Mouse (Mus musculus): Measurements from ENCODE around the gene Brms1.
A peak's percentile ranks its signal among the peaks of the same experiment; 100 is the strongest.

Gene Brms1

GRCm38 (mm10) chr19:5087884-5088728 is 47.0 kb downstream of the Brms1 start, which contains the start of gene Yif1a:
TSS of gene Yif1a (plus strand) at chr19:5088538.
- peak; percentile 90 to 96 for DNase-seq (ENCODE audit: low spot score in 2 of 2)

- DNase-seq (ENCODE audit: low spot score in 2 of 2): no peak
Observed at GRCm38 (mm10) chr19:5089324-5089723, 48.2 kb downstream of the Brms1 start.

- DNase-seq (ENCODE audit: low spot score in 2 of 2): no peak
Observed at GRCm38 (mm10) chr19:5092083-5092482, 50.9 kb downstream of the Brms1 start.

GRCm38 (mm10) chr19:5093481-5094242 is 52.5 kb downstream of the Brms1 start:
- DNase-seq (ENCODE audit: low spot score in 2 of 2): no peak

GRCm38 (mm10) chr19:5094243-5094632 is 53.1 kb downstream of the Brms1 start:
- DNase-seq (ENCODE audit: low spot score in 2 of 2): peak; percentile 85 to 94

GRCm38 (mm10) chr19:5094746-5095417 is 53.7 kb downstream of the Brms1 start:
- no peak for DNase-seq (ENCODE audit: low spot score in 2 of 2)

GRCm38 (mm10) chr19:5095887-5096474 is 54.8 kb downstream of the Brms1 start:
- no peak for DNase-seq (ENCODE audit: low spot score in 2 of 2)

- no peak for DNase-seq (ENCODE audit: low spot score in 2 of 2)
Observed at GRCm38 (mm10) chr19:5097521-5098362, 56.6 kb downstream of the Brms1 start.

- DNase-seq (ENCODE audit: low spot score in 2 of 2): no peak
Observed at GRCm38 (mm10) chr19:5098363-5099143, 57.4 kb downstream of the Brms1 start, which contains the start of gene Cnih2. TSS of gene Cnih2 (minus strand) at chr19:5098521.

Data from urinary bladder, postnatal 4 days (tissue).